Mouse (Mus musculus): ENCODE data around the gene Tex47.

Gene Tex47

DNA sequence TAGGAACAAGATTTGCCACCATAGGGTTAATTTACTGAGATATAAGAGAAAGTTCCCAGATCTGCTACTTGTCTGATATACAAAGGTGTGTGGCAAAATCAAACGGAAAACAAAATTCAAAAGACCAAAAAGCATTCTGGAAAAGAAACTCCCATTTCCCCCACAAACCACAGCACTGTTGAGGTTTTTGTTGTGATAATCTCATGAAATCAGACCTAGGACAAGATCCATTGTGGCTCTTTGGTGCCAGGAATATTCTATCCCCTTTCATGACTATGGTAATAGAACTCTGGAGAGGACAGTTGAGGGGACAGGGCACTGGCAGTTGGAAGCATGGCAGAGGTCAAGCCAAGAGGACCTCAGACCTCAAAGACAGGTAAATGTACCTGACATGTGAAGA, at the start of gene Tex47:
Gene Tex47 (plus strand): TSS at position 301 of the 400 bp plus-strand sequence.
- DNase-seq (ENCODE audit: low read depth, low spot score): no peak

- DNase-seq (ENCODE audit: low read depth, low spot score): no peak
Measured at GRCm38 (mm10) chr5:7276659-7277455, 27.1 kb upstream of the Tex47 start.

DNA sequence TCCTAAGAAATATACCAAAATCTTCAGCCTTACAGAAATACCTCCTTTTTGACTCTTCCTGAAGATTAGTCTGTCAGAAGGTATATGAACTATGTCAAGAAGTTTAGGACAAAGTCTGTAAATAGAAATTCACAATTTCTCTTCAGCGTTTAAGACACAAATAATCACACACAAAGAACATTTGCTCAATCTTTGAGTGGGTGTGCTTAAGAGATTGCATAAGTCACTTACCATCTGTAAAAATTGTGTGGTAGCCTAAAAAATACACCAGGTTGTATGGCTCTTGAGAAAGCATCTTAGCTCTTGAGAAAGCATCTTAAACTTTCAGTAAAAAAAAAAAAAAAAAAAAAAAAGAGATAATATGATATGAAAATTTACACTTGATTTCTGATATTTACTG, 19.6 kb upstream of the Tex47 start:
- no peak for DNase-seq (ENCODE audit: low read depth, low spot score)

DNA sequence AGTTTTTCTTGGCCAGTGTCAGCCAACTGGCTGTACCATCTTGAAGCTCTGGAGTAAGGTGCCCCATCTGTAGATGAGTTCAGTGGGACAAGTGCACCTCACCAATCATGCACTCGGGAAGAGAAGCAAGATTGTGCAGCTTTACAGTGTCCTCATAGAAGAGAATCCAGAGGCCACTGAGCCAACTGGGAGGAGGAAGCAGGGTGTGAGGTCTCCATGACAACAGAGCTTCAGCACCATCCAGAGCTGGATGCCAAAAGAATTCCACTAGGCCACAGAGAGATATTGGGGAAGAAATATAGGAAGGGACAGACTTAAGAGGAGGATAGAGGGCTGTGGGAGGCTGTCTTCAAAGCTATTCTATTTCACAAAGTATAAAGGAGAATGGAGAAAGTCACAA, 950 bp upstream of the Tex47 start:
- DNase-seq (ENCODE audit: low read depth, low spot score): no peak

- no peak for DNase-seq (ENCODE audit: low read depth, low spot score)
Measured at GRCm38 (mm10) chr5:7325594-7325993, 21.7 kb downstream of the Tex47 start.

DNA sequence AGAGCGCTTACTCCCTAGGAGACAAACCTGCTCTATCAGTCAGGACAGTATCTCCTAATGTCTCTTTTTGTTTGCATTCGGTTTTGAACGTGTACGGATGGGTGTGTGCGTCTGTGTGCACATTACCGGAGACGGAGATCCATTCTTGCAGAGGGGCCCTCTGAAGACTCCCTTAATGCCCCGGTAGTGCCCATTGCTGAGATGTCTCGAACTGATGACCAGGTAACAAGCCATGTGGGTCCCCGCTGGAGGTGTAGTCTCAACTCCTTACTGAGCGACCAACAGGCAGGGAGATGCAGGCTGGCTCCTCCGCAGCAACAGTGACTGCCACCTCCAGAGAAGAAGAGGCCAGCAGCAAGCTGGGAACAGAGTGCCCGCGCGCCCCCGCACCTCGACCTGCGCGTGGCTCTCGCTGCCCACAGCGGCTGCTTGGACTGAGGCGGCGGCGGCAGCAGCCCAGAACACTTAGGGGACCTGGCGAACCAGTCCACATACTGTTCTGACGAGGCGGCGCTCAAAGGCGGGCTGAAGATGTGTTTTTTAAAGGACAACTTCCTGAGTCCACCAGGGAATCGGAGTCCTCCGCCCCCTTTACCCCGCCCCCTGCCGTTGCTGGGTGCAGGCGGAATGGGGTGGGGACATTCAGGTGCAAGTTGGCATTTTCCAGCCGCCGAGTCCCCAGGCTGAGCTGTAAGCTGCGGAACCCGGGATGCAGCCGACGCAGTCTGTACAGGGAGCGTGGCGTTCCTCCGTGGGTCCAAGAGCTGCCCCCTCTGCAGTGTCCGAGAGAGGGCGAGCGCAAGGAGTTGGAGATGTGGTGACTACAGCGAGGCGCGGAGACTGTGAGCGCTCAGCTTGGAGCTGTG, 40.5 kb downstream of the Tex47 start, which contains the start of gene Zfp804b:
Gene Zfp804b (minus strand): TSS at position 612 of the 866 bp plus-strand sequence.
- DNase-seq (ENCODE audit: low read depth, low spot score): no peak

DNA sequence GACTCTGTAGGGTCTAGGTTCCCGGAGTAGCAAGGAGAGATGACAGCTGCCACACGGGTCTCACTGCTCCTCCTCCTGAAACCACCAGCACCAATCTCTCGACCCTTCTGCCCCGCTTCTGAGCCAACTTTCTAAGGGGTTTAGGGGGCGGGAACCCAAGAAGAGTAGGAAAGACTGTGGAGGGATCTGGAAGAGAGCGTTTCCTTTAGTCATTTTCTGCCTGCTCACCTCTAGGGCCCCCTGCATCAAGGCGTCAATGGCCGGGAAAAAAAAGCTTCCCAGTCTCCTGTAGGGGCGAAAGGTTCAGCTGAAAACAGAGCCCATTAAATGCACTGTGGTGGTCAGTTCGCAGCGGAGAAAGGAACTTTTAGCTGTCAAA, 41.1 kb downstream of the Tex47 start:
- DNase-seq (ENCODE audit: low read depth, low spot score): no peak
